Mouse (Mus musculus) pancreas, adult 10 weeks (tissue): ENCODE results near the gene Dap. TPM values are rescaled to one million over a fixed set of nuclear protein-coding genes. Genes with fewer than 3 reads are reported as not detected.

ENCODE experiments used
- polyA plus RNA-seq: library from polyadenylated mRNA; stranded (reverse); fragments of 350-450 nt; fragmentation: Illumina TruSeq; extraction: RNeasy Lipid Tissue Mini Kit (QIAGEN cat#74804); gene quantifications from one replicate; pipeline ENCODE4 v1.2.3, GENCODE M21; 2015; ENCODE audit warnings: low read depth, low replicate concordance; ENCODE audit not compliant: insufficient read depth

The Dap gene
- 134 TPM for polyA plus RNA-seq

GRCm38 (mm10) chr15:31224135-31224761 lies at the start of gene Dap:
Dap (plus strand) TSS chr15:31224314.

Other genes starting within 250 kb of the Dap start
- gene Ankrd33b, start 143.4 kb downstream of the Dap start, polyA plus RNA-seq = 1.7 TPM
- gene Ropn1l, start 229.4 kb downstream of the Dap start, polyA plus RNA-seq = not detected